Comparison of ENCODE assay signal across 12 mouse cellular contexts in the genomic region with DNA sequence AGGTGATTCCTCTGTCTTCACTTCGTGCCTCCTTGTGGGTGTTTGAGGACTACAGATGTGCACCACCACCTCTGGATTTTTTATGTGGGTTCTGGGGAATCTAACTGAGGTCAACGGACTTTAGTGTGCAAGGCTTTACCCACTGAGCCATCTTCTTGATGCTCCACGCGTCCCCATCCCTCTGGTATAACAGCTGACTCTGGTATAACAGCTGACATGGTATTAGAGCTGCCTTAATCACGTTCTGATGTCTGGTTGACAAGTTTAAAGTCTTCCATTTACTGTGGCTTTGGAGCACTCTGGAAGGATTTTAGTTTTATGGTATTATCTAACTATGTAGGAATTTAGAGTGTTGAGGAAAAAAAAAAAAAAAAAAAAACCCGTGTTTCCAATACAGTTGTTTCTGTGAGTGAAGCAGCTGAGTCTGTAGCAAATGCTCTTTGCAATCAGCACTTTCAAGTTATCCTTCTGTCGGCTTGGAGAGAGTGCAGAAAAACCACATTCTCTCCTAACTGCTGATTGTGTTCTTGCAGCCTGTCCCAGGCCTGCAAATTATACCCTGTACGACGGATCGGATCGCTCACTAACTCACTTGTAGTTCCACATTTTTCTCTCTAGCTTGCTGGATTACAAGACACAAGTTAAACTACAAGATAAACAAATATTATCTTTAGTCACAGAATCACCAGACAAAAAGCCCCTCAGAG.
A peak's percentile ranks its signal among the peaks of the same experiment; 100 is the strongest.
DNase-seq lines count a peak whose midpoint lies in the region; ATAC-seq lines count a peak whose summit lies in the region.
"Had no signal": no experiment of that assay in that cellular context is flagged by ENCODE, and none has a peak within 500 bp of the region (broad histone marks: within the 10 kb centered on the region; RNA-seq: fewer than 3 reads in every experiment).

No protein-coding gene starts in this region.

- no peak for ATAC-seq in embryonic facial prominence, embryonic 11.5 days (replicated peaks; ENCODE audit: insufficient number of reproducible peaks, low FRiP score, low TSS enrichment, low read depth)
- ATAC-seq in liver, embryonic 11.5 days (replicated peaks; ENCODE audit: low FRiP score): no peak
- peak; percentile 77 for ATAC-seq in embryonic facial prominence, embryonic 14.5 days (ENCODE audit: low read depth)
- ATAC-seq in inflammation-experienced regulatory T-cells, adult 6 months: no peak

- no peak overlapping the region for H3K4me2 ChIP-seq in embryonic facial prominence, embryonic 11.5 days (ENCODE audit: low read depth, low read length)
- H3K4me2 ChIP-seq in liver, embryonic 11.5 days: no peak overlapping the region
- H3K4me2 ChIP-seq in embryonic facial prominence, embryonic 14.5 days (ENCODE audit: low read depth, low read length): no peak overlapping the region

- 68% methylated on average over 11 of the region's 11 CpGs for WGBS in embryonic facial prominence, embryonic 11.5 days
- 78% methylated on average over 11 of the region's 11 CpGs for WGBS in embryonic facial prominence, embryonic 10.5 days
- 63% methylated on average over 11 of the region's 11 CpGs for WGBS in liver, embryonic 11.5 days
- WGBS in embryonic facial prominence, embryonic 14.5 days: 37% methylated on average over 11 of the region's 11 CpGs

- no peaks in the 10 kb centered on the region for H3K27me3 ChIP-seq in embryonic facial prominence, embryonic 11.5 days (ENCODE audit: control insufficient read depth, insufficient read depth, low read length)
- no peaks in the 10 kb centered on the region for H3K27me3 ChIP-seq in embryonic facial prominence, embryonic 10.5 days (replicated peaks; ENCODE audit: low read depth, poor library complexity, severe bottlenecking)
- no peaks in the 10 kb centered on the region for H3K27me3 ChIP-seq in liver, embryonic 11.5 days (replicated peaks; ENCODE audit: control insufficient read depth, insufficient read depth, low read length)
- no peaks in the 10 kb centered on the region for H3K27me3 ChIP-seq in embryonic facial prominence, embryonic 14.5 days (replicated peaks; ENCODE audit: control insufficient read depth, insufficient read depth, low read length)
- H3K27me3 ChIP-seq: megakaryocyte, embryonic 14.5 days had no signal

- H3K27ac ChIP-seq in embryonic facial prominence, embryonic 11.5 days (replicated peaks; ENCODE audit: low read depth, low read length): no peak overlapping the region
- no peak overlapping the region for H3K27ac ChIP-seq in embryonic facial prominence, embryonic 10.5 days (replicated peaks)
- H3K27ac ChIP-seq in liver, embryonic 11.5 days (ENCODE audit: low read depth, low read length): no peak overlapping the region
- H3K27ac ChIP-seq in embryonic facial prominence, embryonic 14.5 days (replicated peaks; ENCODE audit: low read depth, low read length): peak overlapping the region; percentile 74
- H3K27ac ChIP-seq: hindbrain, embryonic 13.5 days had no signal

- H3K9ac ChIP-seq in embryonic facial prominence, embryonic 11.5 days (replicated peaks; ENCODE audit: low read length): no peak overlapping the region
- H3K9ac ChIP-seq in liver, embryonic 11.5 days (ENCODE audit: low read depth, low read length): no peak overlapping the region
- H3K9ac ChIP-seq in embryonic facial prominence, embryonic 14.5 days (ENCODE audit: low read depth, low read length): no peak overlapping the region

- DNase-seq in embryonic facial prominence, embryonic 11.5 days (ENCODE audit: low spot score): peak; percentile 3
- DNase-seq in embryonic facial prominence, embryonic 10.5 days (ENCODE audit: low spot score): no peak
- DNase-seq in liver, embryonic 11.5 days (ENCODE audit: low spot score): peak; percentile 28
- DNase-seq in liver: no peak
- peak; percentile 83 for DNase-seq in embryonic facial prominence, embryonic 14.5 days (ENCODE audit: low spot score)
- peak; percentile 15 for DNase-seq in naive thymus-derived CD4-positive, alpha-beta T cell, adult 2 months (ENCODE audit: low read depth)
- DNase-seq in cerebellum, adult 11-12 months: no peak
- DNase-seq: cerebellum, adult 11 months had no signal

- H3K36me3 ChIP-seq in embryonic facial prominence, embryonic 11.5 days (replicated peaks; ENCODE audit: control insufficient read depth, insufficient read depth, low read depth, low read length): no peaks in the 10 kb centered on the region
- no peaks in the 10 kb centered on the region for H3K36me3 ChIP-seq in embryonic facial prominence, embryonic 10.5 days (replicated peaks)
- H3K36me3 ChIP-seq in liver, embryonic 11.5 days (ENCODE audit: control insufficient read depth, insufficient read depth, low read length): no peaks in the 10 kb centered on the region
- no peaks in the 10 kb centered on the region for H3K36me3 ChIP-seq in embryonic facial prominence, embryonic 14.5 days (ENCODE audit: control insufficient read depth, insufficient read depth, low read length)
- H3K36me3 ChIP-seq: heart, embryonic 10.5 days; hindbrain, embryonic 13.5 days had no signal

- no peaks in the 10 kb centered on the region for H3K4me1 ChIP-seq in embryonic facial prominence, embryonic 11.5 days (ENCODE audit: control insufficient read depth, insufficient read depth, low read length)
- 0 out of 2 replicates have a peak, but pooled peaks cover 8% of the 10 kb centered on the region for H3K4me1 ChIP-seq in embryonic facial prominence, embryonic 10.5 days
- 0 out of 2 replicates have a peak, but pooled peaks cover 3% of the 10 kb centered on the region for H3K4me1 ChIP-seq in liver, embryonic 11.5 days (replicated peaks; ENCODE audit: control insufficient read depth, insufficient read depth, low read length)
- H3K4me1 ChIP-seq in embryonic facial prominence, embryonic 14.5 days (ENCODE audit: control insufficient read depth, insufficient read depth, low read length): peaks cover 13% of the 10 kb centered on the region; the same call in 1 of the 2 replicates

- H3K9me3 ChIP-seq in embryonic facial prominence, embryonic 11.5 days (replicated peaks; ENCODE audit: control insufficient read depth, low read length): no peaks in the 10 kb centered on the region
- no peaks in the 10 kb centered on the region for H3K9me3 ChIP-seq in embryonic facial prominence, embryonic 10.5 days
- H3K9me3 ChIP-seq in liver, embryonic 11.5 days (ENCODE audit: control insufficient read depth, low read length): no peaks in the 10 kb centered on the region
- H3K9me3 ChIP-seq in embryonic facial prominence, embryonic 14.5 days (ENCODE audit: control insufficient read depth, low read length): no peaks in the 10 kb centered on the region
- H3K9me3 ChIP-seq: heart, embryonic 10.5 days; hindbrain, embryonic 13.5 days; megakaryocyte, embryonic 14.5 days had no signal

- no peak overlapping the region for H3K4me3 ChIP-seq in embryonic facial prominence, embryonic 11.5 days (ENCODE audit: low read depth, low read length)
- no peak overlapping the region for H3K4me3 ChIP-seq in embryonic facial prominence, embryonic 10.5 days
- no peak overlapping the region for H3K4me3 ChIP-seq in liver, embryonic 11.5 days (ENCODE audit: low read depth, low read length)
- H3K4me3 ChIP-seq in embryonic facial prominence, embryonic 14.5 days (ENCODE audit: low read depth, low read length): no peak overlapping the region
- H3K4me3 ChIP-seq: hindbrain, embryonic 13.5 days had no signal

Comparison
In these comparisons a context has a peak if more than half of its experiments do, and no peak if none do; other contexts are left out.
1. DNase-seq: peak in embryonic facial prominence, embryonic 11.5 days (single experiment), liver, embryonic 11.5 days (single experiment), embryonic facial prominence, embryonic 14.5 days (single experiment) and naive thymus-derived CD4-positive, alpha-beta T cell, adult 2 months (single experiment); none in embryonic facial prominence, embryonic 10.5 days (single experiment), liver (single experiment) and cerebellum, adult 11-12 months (single experiment).